Mouse (Mus musculus): ENCODE data around the gene Myg1. TPM values are rescaled to one million over a fixed set of nuclear protein-coding genes. Genes with fewer than 3 reads are reported as not detected.

Myg1 gene
- polyA plus RNA-seq, 1 experiment from 2014 or later, result 134 TPM

- WGBS, result 62% methylated on average over 2 of the region's 2 CpGs
- Histone ChIP-seq H3K9me3 (replicated peaks) (no peaks in the 10 kb centered on the region), H3K27me3 (ENCODE audit: low read depth, poor library complexity, severe bottlenecking) (peaks cover 14% of the 10 kb centered on the region), H3K36me3 (peaks cover 11% of the 10 kb centered on the region), H3K4me3 (no peak overlapping the region), H3K4me1 (peaks cover 42% of the 10 kb centered on the region), H3K27ac (replicated peaks) (no peak overlapping the region)
- no peak for DNase-seq (ENCODE audit: low spot score)
These were observed 20.7 kb downstream of the Myg1 start for GRCm38 (mm10) chr15:102352177-102352576.

- H3K27me3 ChIP-seq (ENCODE audit: low read depth, poor library complexity, severe bottlenecking), result peaks cover 33% of the 10 kb centered on the region
- H3K9me3 ChIP-seq (replicated peaks), result no peaks in the 10 kb centered on the region
- H3K4me3 ChIP-seq, result no peak overlapping the region
- 80% methylated on average over 2 of the region's 2 CpGs for WGBS
- no peak for DNase-seq (ENCODE audit: low spot score)
- H3K27ac ChIP-seq (replicated peaks), result no peak overlapping the region
- peaks cover 60% of the 10 kb centered on the region for H3K4me1 ChIP-seq
- H3K36me3 ChIP-seq, result no peaks in the 10 kb centered on the region
These were observed 22.5 kb downstream of the Myg1 start for GRCm38 (mm10) chr15:102353986-102354385.

GRCm38 (mm10) chr15:102355134-102355870 is 23.8 kb downstream of the Myg1 start:
- H3K36me3 ChIP-seq, result no peaks in the 10 kb centered on the region
- peaks cover 46% of the 10 kb centered on the region for H3K27me3 ChIP-seq (ENCODE audit: low read depth, poor library complexity, severe bottlenecking)
- DNase-seq (ENCODE audit: low spot score), result peak; percentile 84
- H3K4me1 ChIP-seq, result peaks cover 56% of the 10 kb centered on the region
- under 1% methylated on average over 49 of the region's 49 CpGs for WGBS
- peak overlapping the region; percentile 95 for H3K27ac ChIP-seq (replicated peaks)
- H3K9me3 ChIP-seq (replicated peaks), result no peaks in the 10 kb centered on the region
- H3K4me3 ChIP-seq, result peak overlapping the region; percentile 63

DNA sequence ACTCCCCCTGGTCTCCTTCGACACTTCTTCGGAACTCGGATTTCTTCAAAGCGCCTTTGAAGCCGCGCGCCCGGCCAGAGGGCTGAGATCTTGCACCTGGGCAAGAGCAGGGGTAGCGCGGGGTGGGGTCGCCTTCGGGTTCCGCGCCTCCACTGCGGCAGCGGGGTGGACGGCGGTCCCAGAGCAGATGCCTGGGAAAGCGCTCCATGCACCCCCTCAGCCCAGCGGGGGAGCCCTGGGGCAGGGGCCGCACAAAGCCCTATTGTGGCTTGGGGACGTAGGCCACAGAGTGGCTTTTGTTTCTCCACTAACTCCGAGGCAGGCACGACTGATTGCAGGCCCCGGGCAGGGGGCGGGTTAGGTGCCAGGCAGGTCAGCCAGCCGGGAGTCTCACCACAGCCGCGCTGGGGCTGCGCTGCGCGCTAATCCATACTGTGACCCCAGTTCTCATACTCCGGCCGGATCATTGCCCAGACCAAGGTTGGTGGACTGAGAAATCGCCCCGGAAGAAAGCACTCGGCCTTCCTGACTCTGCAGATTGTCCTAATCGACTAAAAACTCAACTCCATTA is 24.4 kb downstream of the Myg1 start:
- peak overlapping the region; percentile 63 for H3K4me3 ChIP-seq
- H3K9me3 ChIP-seq (replicated peaks), result no peaks in the 10 kb centered on the region
- H3K27me3 ChIP-seq (ENCODE audit: low read depth, poor library complexity, severe bottlenecking), result peaks cover 48% of the 10 kb centered on the region
- peak overlapping the region; percentile 95 for H3K27ac ChIP-seq (replicated peaks)
- DNase-seq (ENCODE audit: low spot score), result peak; percentile 82
- no peaks in the 10 kb centered on the region for H3K36me3 ChIP-seq
- WGBS, result under 1% methylated on average over 38 of the region's 38 CpGs
- H3K4me1 ChIP-seq, result peaks cover 54% of the 10 kb centered on the region

DNA sequence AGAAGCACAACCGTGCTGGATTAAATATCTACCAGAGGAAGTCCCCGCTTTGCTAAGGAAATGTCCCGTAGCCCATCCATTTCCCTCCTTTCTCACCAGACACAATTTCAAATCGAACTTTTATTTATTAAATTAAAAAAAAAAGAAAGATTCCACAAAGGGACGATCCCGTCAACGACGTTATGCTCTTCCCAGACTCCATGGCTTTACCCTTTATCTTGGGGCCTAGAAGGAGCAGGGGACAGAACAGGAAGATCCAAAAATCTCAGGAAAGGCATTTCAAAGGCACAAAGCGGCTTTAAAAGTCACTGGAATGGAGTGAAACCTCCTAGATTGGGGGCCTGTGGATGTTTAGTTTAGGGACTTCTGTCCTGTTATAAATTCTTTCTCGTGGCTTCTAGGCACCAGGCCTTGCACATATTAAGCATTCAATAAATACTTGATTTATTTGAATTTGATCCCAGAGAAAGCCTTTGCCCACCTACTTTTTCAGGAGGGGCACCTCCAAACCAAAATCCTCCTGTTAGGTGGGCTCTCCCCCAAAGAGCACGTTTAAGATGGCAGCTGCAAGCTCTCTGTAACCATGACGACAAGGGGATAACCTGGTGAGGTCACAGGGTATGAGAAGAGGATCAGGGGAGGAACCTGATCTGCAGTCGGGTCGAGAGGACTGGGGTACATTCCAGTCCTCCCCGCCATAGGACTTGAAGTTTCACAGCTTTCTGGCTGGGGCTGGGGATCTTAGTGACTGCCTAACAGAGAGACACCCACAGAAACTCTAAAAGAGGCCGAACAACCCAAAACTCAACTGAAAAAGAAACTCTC is 25.2 kb downstream of the Myg1 start:
- Histone ChIP-seq H3K4me1 (peaks cover 50% of the 10 kb centered on the region), H3K27me3 (ENCODE audit: low read depth, poor library complexity, severe bottlenecking) (peaks cover 53% of the 10 kb centered on the region), H3K27ac (replicated peaks) (peak overlapping the region; percentile 95), H3K9me3 (replicated peaks) (no peaks in the 10 kb centered on the region), H3K36me3 (no peaks in the 10 kb centered on the region), H3K4me3 (peak overlapping the region; percentile 63)
- 14% methylated on average over 16 of the region's 16 CpGs for WGBS
- DNase-seq (ENCODE audit: low spot score), result peak; percentile 59

- Histone ChIP-seq H3K27me3 (ENCODE audit: low read depth, poor library complexity, severe bottlenecking) (peaks cover 66% of the 10 kb centered on the region), H3K9me3 (replicated peaks) (no peaks in the 10 kb centered on the region), H3K4me3 (peak overlapping the region; percentile 40), H3K4me1 (peaks cover 61% of the 10 kb centered on the region), H3K27ac (replicated peaks) (peak overlapping the region; percentile 43; the same call in 1 of the 2 replicates), H3K36me3 (no peaks in the 10 kb centered on the region)
- WGBS, result 1% methylated on average over 25 of the region's 25 CpGs
- peak; percentile 53 for DNase-seq (ENCODE audit: low spot score)
These were observed 26.6 kb downstream of the Myg1 start for GRCm38 (mm10) chr15:102358126-102358525.

- no peak overlapping the region for H3K27ac ChIP-seq (replicated peaks)
- WGBS, result 31% methylated on average over 5 of the region's 5 CpGs
- H3K4me3 ChIP-seq, result peak overlapping the region; percentile 40; the same call in 1 of the 2 replicates
- peaks cover 61% of the 10 kb centered on the region for H3K4me1 ChIP-seq
- no peaks in the 10 kb centered on the region for H3K9me3 ChIP-seq (replicated peaks)
- H3K36me3 ChIP-seq, result no peaks in the 10 kb centered on the region
- H3K27me3 ChIP-seq (ENCODE audit: low read depth, poor library complexity, severe bottlenecking), result peaks cover 73% of the 10 kb centered on the region
- no peak for DNase-seq (ENCODE audit: low spot score)
These were observed 27.3 kb downstream of the Myg1 start for GRCm38 (mm10) chr15:102358834-102359233.

GRCm38 (mm10) chr15:102362648-102363047 is 31.1 kb downstream of the Myg1 start:
- H3K27me3 ChIP-seq (ENCODE audit: low read depth, poor library complexity, severe bottlenecking), result peaks cover 92% of the 10 kb centered on the region
- 14% methylated on average over 14 of the region's 14 CpGs for WGBS
- DNase-seq (ENCODE audit: low spot score), result peak; percentile 45

GRCm38 (mm10) chr15:102364678-102365077 is 33.2 kb downstream of the Myg1 start:
- peaks cover 33% of the 10 kb centered on the region for H3K4me1 ChIP-seq
- H3K27me3 ChIP-seq (ENCODE audit: low read depth, poor library complexity, severe bottlenecking), result peaks cover 91% of the 10 kb centered on the region
- H3K4me3 ChIP-seq, result no peak overlapping the region
- H3K9me3 ChIP-seq (replicated peaks), result no peaks in the 10 kb centered on the region
- DNase-seq (ENCODE audit: low spot score), result no peak
- H3K36me3 ChIP-seq, result no peaks in the 10 kb centered on the region
- H3K27ac ChIP-seq (replicated peaks), result no peak overlapping the region
- WGBS, result 85% methylated on average over 1 of the region's 1 CpGs

More at GRCm38 (mm10) chr15:102362648-102363047, 31.1 kb downstream of the Myg1 start:
- Histone ChIP-seq H3K4me1 (peaks cover 52% of the 10 kb centered on the region), H3K4me3 (peak overlapping the region; percentile 39), H3K9me3 (replicated peaks) (no peaks in the 10 kb centered on the region), H3K36me3 (no peaks in the 10 kb centered on the region), H3K27ac (replicated peaks) (peak overlapping the region; percentile 73)

- Histone ChIP-seq H3K4me3 (peak overlapping the region; percentile 47), H3K27me3 (ENCODE audit: low read depth, poor library complexity, severe bottlenecking) (peaks cover 97% of the 10 kb centered on the region), H3K27ac (replicated peaks) (peak overlapping the region; percentile 50), H3K4me1 (peaks cover 48% of the 10 kb centered on the region), H3K36me3 (no peaks in the 10 kb centered on the region), H3K9me3 (replicated peaks) (no peaks in the 10 kb centered on the region)
- no peak for DNase-seq (ENCODE audit: low spot score)
- WGBS, result 3% methylated on average over 7 of the region's 7 CpGs
These were observed 34.7 kb downstream of the Myg1 start for GRCm38 (mm10) chr15:102366238-102366637.

DNA sequence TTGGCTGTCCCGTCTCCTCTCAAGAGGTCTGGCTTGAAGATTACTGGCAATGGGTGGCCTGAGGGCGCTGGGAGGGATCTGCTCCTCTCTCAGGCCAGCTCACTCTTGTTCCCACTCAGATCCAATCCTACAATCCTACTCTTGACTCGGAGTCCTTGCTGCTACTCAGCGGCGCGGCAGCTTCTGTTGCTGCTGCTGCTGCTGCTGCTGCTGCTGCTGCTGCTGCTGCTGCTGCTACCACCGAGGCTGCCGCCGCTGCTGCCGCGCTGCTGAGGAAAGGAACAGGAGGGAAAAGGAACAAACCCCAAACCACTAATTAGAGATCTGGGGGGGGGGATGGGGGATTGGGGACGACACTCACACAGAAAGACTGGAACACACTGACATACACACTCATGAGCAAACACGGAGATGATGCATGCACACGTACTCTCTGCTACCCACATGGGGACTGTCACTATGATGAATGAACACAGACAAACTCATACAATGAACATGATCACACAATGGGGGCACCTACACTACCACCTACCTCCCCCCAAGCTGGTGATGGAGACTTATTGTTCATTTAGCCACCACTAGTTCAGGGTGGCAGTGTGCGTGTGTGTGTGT is 35.3 kb downstream of the Myg1 start, which contains the start of gene Sp7:
Gene Sp7, minus strand, starts transcription at position 450 of the 612 bp plus-strand sequence.
- H3K27ac ChIP-seq (replicated peaks), result peak within 1 kb of the TSS; percentile 50
- no peaks in the 10 kb centered on the region for H3K36me3 ChIP-seq
- peaks cover 48% of the 10 kb centered on the region for H3K4me1 ChIP-seq
- H3K27me3 ChIP-seq (ENCODE audit: low read depth, poor library complexity, severe bottlenecking), result peaks cover 99% of the 10 kb centered on the region
- 6% methylated on average over 15 of the region's 15 CpGs for WGBS
- DNase-seq (ENCODE audit: low spot score), result peak; percentile 51
- H3K9me3 ChIP-seq (replicated peaks), result no peaks in the 10 kb centered on the region
- H3K4me3 ChIP-seq, result peak within 1 kb of the TSS; percentile 47

- H3K36me3 ChIP-seq, result no peaks in the 10 kb centered on the region
- no peak overlapping the region for H3K27ac ChIP-seq (replicated peaks)
- no peak for DNase-seq (ENCODE audit: low spot score)
- H3K9me3 ChIP-seq (replicated peaks), result no peaks in the 10 kb centered on the region
- peaks cover 83% of the 10 kb centered on the region for H3K27me3 ChIP-seq (ENCODE audit: low read depth, poor library complexity, severe bottlenecking)
- H3K4me1 ChIP-seq, result peaks cover 37% of the 10 kb centered on the region
- H3K4me3 ChIP-seq, result no peak overlapping the region
- WGBS, result 12% methylated on average over 13 of the region's 13 CpGs
These were observed 38.5 kb downstream of the Myg1 start for GRCm38 (mm10) chr15:102369972-102370371.
